Mouse (Mus musculus) CH12.LX (cell line): ENCODE data around the gene Dcp1b.

Experiments
- ELF1 ChIP-seq: IDR thresholded peaks from 2 replicates; pipeline ENCODE4 v1.6.1; 2014; ENCODE audit warnings: low read depth, mild to moderate bottlenecking, inconsistent platforms, low read length, improper control_type of control experiment
- GABPA ChIP-seq: IDR thresholded peaks from 2 replicates; pipeline ENCODE4 v1.6.1; 2012; ENCODE audit warnings: low read depth, low read length, improper control_type of control experiment, inconsistent platforms; ENCODE audit not compliant: insufficient replicate concordance
- POLR2A ChIP-seq: IDR thresholded peaks from 2 replicates; pipeline ENCODE4 v1.6.1; 2011; ENCODE audit warnings: low read depth, mild to moderate bottlenecking, improper control_type of control experiment, low read length
- TBP ChIP-seq: conservative IDR thresholded peaks from 2 replicates; pipeline ENCODE4 v1.6.1; 2011; ENCODE audit warnings: low read depth, low read length, improper control_type of control experiment

- TF ChIP-seq ELF1 (no peak), GABPA (no peak), TBP (no peak), POLR2A (no peak)
Measured at GRCm38 (mm10) chr6:119139561-119139960, 35.5 kb upstream of the Dcp1b start.
